Mouse (Mus musculus) testis, adult 2 months (tissue): ENCODE measurements at regions not wholly inside any gene's neighbourhood (a gene's known extent, or its start where the extent isn't known, plus 50 kb on each side); places are given as distances from the start of the nearest gene placed in this dataset.

ENCODE experiments used
- CTCF ChIP-seq: fragments of 200-500 bp; IDR thresholded peaks from 2 replicates; pipeline ENCODE4 v1.5.1; 2012; ENCODE audit warnings: low read depth, mild to moderate bottlenecking, inconsistent platforms, low read length, moderate library complexity; ENCODE audit not compliant: control insufficient read depth, insufficient read depth, insufficient replicate concordance
- POLR2A ChIP-seq: fragments of 200-500 bp; IDR thresholded peaks from 2 replicates; pipeline ENCODE4 v1.6.1; 2012; ENCODE audit warnings: low read depth, mild to moderate bottlenecking, inconsistent platforms, low read length, moderate library complexity; ENCODE audit not compliant: control insufficient read depth

- no peak for TF ChIP-seq CTCF
- no peak for TF ChIP-seq POLR2A
These were observed 398.6 kb downstream of the Brinp2 start for GRCm38 (mm10) chr1:157957506-157957905.
